Mouse (Mus musculus) thymus, adult 18-20 months (tissue): ENCODE data around the gene Kif6.

Experiments
- DNase-seq, 2 experiments: peaks; one replicate each; pipeline ENCODE4 v3.0.0; 2022; ENCODE audit warnings: mixed read lengths in 2 of 2

Kif6 gene

DNA sequence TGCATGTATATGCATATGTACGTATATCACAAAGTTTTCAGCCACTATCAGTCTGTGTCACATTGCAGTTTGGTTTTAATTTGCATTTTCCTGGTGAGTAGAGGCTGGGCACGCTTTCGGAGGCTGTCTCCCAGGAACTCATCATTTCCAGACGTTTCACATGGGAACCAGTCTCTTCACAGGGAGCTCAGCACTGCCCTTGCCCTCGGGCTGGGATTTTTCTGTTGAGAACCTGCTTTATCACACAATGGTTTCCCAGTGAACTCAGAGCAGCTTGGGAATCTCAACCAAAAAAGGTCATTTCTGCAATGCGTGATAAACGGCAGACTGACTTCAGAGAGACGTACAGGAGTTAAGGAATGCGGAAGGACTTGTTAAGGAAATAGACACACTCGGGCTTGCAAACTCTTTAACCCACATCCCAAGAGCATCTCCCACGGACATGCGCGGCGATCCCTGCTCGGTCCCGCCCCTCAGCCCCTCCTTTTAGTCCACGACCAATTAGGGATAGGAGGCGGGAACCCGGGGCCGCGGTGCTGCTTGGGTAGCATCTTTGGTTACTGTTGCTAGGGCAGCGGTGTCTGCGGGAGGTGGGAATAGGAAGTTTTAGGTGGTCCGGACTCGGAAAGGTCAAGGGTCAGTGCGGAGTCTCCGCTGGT is at the start of gene Kif6:
Kif6 (plus strand) TSS at position 560 of the 659 bp plus-strand sequence.
- DNase-seq: peak; percentile 16 to 26

DNA sequence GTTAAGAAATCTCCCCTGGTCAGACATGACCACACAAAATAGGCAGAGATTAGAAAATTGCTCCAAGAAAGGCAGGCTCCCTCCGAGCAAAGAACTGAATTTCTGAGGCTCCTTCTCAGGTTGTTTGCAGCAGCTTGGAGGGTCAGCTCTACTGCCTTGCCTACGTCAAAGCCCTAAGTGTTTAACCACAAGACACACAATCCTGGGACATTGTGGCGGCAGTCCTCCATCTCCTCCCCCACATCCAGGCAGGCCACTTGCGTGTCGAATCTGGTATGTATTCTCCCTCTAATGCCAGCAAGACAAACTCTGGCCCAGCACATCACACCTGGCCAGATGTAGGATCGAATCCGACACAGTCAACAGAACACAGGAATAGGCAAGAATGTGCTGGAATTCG is 46.2 kb upstream of the Kif6 start:
- no peak for DNase-seq

DNA sequence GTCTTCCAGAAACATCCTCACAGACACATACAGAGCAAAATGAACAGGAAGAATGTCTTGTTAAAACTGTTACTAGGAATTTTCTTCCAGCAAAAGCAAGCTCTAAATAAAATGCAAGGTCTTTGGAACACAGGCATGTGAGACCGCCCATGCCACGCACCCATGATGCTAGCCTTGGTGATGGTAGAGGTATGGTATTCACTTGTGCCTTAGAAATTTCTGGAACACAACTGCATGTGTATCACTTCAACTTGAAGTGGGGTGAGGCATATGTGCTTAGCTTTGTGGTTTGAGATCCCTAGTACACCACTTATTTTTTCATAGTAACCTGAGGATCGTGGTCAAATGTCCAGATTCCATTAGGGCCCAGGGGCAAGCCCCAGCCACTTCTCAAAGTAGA is 37.6 kb upstream of the Kif6 start:
- no peak for DNase-seq

DNA sequence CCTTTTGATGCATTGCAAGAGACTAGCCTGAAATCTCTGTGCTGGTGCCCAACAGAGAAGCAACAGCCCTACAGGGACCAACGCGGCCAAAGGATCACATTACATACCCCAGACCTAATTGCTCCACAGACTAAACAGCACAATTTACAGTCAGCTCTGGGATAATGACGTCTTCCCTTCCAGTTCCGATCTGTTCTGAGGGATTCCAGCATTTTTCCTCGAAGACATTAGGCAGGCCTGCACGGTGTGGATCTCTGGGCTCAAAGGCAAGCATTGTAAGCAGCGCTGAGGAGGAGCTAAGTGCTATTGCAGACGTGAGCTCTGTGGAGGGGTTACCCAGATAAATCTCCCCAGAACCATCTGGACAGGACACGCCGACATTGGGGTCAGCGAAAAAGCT is 32.5 kb upstream of the Kif6 start:
- DNase-seq: no peak

DNA sequence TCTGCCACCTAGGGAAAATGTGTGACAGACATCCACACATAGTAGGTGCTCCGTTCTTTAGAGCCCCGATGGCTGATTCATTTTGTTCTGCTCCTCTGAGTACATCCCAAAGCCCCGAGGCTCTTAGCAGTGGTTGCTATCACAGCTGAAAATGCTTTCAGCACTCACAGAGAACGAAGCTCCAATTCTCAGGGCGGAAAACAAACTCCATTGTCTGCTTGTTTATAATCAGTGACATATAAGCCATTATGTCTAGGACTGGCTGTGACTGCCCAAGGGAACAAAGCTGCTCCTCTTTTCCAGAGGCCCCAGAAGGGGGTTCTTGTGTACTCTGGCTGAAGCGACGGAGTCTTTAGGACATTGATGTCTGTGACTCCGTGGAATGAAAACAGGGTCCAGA is 24.9 kb upstream of the Kif6 start:
- no peak for DNase-seq

DNA sequence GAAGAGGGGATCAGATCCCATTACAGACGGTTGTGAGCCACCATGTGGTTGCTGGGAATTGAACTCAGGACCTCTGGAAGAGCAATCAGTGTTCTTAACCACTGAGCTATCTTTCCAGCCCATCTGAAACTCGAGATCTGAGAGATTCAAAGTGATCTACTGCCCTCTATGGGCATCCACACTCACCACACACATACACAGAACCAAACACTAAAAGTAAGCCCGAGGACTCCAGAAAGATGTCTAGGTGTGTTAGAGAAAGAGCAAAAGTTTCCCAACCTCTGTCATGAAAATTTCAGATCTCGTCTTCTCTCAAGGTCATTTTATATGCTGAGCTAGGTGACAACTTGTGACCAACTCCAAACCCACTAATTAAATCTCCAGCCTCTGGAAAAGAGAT is 9.5 kb upstream of the Kif6 start:
- DNase-seq: no peak

DNA sequence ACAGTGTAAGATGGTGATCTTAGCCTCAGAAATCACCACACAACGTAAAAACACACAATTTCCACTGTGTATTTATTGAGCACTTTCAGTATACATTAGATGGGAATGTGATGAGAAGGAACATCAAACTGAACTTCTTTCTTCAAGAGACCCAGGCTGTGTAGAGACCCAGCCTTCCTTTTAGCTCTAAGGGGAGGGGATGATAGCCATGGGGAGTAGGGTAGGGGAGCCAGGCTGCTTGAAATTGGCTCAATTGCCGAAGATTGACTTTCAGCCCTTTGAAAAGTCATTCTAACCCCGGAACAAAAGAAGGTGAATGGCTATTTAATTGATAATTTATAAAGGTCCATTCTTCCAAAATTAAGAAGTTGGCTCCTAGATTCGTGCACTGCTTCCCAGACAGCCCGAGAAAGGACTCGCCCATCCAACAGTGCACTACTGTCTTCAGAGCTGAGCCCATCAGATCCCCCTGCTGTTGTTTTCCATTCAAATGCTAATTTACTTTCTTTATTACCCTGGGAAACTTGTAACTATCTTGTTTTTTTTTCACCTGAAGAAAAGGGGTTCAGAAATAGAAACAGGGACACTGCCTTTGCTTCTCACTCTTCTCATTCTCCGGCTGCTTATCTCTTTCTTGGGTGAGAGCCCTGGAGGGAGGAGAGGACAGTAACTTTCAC is 7.4 kb upstream of the Kif6 start:
- DNase-seq: no peak

DNA sequence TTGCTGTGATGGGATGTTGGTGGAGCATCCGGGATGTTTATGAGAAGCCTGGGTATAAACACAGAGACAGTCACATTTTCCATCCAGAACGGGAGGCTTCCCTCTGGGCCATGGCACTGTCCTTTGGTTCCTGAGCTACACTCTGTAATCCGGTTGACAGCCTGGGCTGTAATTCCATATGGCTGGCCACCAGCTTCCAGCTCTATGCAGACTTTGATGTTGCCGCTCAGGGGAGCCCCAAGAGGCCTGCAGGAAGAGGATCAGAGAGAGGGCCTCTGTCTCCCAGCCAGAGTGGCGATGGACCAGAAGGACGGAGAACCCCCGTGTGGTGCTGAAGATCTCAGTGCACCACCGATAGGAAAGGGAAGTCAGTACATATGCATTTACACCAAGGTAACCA is 4.6 kb upstream of the Kif6 start:
- DNase-seq: no peak

DNA sequence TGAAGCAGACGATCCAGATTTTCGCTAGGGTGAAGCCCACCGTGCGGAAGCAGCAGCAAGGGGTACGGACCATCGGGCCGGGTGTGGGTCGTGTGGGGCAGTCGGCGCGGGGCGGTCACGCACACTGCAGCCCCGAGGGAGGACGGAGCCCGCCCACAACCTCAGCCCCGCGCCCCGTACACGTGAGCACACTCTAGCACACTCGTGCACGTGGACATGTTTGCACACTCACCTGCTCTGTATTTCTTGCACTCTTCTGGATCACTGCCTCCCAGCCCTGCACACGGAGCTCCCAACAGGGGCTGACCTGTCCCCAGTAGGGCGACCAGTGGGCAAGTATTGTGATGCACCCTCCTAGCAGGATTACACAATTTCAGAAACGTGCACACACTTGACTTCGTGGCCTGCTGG is 310 bp downstream of the Kif6 start:
- DNase-seq: no peak

DNA sequence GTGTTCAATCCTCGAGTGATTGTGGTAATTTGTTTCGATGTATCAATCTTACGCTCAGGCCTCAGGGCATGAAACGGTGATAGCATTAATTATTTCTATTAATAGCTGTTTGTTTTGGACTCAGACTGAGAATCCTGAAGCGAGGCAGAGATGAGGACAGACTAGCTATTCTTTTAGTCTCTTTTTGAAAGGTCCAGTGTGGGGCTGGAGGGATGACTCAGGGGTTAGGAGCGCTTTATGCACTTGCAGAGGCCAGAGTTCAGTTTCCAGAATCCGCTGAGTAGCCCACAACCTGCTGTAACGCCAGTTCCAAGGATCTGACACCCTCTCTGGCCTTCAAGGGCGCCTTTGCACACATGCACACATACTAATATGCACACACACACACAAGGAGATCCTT is 9.6 kb downstream of the Kif6 start:
- no peak for DNase-seq

DNA sequence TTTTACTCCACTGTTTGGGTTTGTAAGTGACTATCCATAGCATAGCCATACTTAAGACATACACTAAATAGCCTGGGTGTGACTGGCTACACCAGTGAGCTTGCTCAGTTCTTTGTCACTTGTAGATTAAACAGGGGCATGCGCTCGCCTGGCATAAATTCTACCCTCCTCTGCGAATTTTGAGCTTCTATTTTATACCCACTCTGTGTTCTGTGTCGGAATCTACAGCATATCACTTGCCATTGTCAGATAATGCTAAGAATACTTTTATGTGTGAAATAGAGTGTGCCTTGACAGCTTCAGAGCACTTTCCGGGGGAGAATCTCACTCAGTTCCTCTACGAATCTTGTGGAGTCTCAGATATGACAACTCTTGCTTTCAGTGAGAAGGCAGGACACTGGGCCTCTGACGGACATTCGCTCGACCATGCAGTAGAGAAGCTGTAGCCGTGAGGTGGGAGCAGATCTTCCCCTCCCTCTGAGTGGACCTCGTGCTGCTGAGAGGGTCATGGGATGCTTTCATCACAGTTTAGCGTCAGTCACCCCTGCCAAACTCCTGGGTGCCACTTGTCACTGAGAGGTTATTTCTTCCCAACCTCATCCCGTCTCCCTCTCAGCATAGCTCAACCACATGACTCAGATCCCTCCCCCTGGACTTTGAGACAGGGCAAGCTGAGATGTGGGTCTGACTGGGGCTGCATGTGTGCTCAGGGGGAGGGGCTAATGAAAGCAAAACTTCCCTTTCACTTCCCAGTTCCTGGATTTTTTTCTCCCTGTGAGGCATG is 12.3 kb downstream of the Kif6 start:
- no peak for DNase-seq

DNA sequence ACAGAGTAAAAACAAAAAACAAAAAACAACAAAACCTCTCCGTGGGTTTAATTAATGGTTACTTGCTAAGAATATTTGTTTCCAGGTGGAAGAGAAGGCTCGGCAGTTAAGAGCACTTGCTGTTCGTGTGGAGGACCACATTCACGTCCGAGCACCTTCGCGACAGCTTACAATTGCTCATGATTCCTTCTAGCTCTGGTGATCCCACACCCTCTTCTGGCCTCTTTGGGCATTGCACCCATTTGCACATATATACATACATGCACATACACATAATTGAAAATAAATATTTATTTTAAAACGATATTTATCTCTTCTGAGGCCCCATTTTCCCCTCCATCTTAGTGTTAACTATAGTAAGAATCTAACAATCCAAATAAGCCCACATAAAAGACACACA is 13.9 kb downstream of the Kif6 start:
- DNase-seq: no peak

DNA sequence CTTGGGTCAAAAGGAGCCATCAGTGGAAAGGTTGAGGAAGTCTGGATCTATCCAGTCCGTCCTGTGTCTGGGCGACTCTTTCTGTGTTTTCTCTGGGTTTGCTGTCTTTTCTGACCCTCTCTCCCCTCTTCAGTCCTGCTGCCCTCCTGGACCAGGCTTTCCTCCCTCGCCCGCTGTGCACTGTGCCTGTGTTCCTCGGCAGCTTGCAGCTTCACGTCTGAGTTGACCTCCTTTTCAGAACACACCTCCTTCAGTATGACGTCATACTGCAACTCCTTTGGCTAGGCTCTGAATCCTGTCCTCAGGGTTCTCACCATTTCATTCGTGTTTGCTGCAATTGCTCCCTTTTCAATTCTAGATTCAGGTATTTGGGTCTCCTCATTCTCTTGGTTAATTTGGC is 18.1 kb downstream of the Kif6 start:
- DNase-seq: no peak

DNA sequence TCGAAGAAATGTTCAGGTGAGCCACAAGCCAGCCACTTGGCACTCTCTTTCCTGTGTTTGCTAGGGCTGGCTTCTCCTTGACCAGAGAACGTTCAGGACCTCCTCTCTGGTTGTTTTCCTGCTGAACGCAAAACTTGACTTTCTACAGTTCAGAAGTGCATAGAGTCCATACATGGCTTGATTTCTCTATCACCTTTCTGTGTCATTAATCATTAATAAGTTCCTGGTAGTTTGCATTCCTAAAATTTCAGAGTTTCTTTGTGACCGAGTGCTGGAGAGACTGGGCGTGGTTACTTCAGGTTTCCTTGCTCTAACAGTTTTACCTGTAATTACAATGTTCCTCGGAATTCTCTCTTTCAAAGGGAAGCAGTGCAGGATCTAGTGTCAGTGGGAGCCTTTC is 27.0 kb downstream of the Kif6 start:
- no peak for DNase-seq

DNA sequence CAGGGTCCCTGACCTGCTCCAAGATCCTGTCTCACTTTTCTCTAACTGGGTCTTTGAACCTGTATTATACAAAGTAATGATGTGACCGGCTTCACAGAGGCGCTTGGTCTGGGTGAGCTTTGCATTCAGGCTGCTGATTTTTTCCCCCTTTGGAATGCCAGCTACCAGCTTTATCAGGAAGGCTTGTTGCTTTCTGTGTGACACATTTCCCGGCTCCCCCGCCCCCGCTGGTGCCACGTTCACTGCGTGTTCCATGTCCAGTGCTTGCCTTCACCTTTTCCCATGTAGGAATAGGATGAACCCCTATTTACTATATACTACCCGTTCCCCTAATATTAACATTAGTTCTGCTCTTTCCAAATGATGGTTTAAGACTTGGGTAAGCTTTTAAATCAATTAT is 27.4 kb downstream of the Kif6 start:
- DNase-seq: no peak

DNA sequence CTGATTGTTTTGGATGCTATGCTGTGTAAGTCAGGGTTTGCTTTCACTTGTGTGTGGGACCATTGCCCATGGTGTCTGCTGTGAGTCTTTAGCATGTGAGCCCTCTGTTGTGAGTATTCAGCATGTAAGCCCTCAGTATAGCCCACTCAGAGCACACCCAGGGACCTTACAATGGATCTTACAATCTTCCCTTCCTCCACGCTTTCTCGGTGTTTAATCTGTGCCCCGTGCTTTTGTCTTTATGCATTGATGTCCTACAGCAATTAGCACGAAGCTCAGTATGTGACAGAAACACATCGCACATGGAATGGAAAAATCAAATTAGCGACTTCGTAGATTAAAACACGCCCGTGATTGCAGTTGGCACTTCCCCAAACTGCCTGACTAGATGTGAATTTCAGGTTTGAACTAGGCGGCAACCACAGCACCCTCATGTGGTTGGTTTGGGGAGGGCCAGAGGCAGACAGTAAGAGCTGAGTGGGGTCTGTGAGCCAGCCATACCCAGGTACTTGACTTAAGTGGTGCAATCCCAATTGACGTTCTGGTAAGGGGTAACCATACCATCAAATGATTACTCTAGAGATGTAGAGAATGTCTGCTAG is 28.1 kb downstream of the Kif6 start:
- DNase-seq: no peak

DNA sequence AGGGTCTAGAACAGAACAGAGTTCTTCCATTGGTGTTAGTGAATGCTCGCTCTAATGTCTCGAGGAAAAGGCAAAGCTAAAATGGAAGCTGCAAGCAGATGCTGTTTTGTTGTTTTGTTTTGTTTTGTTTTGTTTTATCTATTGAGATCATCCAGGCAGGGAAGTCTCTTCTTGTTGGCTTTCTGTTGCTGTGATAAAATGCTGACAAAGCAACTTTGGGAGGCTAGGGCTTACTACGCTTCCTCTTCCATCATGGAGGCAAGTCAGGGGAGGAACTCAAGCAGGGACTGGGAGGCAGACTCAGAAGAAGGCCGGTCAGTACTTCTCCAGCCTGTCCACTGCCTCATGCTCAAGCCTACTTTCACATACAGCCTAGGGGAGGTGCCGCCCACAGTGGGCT is 31.3 kb downstream of the Kif6 start:
- no peak for DNase-seq

DNA sequence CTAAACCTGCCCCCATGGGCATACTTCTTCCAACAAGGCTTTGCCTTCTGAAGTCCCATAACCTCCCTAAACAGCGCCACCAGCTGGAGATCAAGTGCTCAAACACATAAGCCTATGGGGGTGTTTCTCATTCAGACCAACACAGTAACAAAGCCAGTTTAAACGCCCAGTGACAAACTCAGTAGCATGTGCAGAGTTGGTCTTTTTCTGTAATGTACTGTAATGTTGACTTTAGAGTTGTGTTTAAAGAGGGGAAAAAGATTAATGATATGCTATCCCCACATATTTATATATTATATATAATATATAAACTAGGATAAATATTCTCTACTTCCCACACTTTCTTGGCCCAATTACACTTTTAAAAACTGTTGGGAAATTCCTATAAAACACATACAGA is 34.0 kb downstream of the Kif6 start:
- no peak for DNase-seq

DNA sequence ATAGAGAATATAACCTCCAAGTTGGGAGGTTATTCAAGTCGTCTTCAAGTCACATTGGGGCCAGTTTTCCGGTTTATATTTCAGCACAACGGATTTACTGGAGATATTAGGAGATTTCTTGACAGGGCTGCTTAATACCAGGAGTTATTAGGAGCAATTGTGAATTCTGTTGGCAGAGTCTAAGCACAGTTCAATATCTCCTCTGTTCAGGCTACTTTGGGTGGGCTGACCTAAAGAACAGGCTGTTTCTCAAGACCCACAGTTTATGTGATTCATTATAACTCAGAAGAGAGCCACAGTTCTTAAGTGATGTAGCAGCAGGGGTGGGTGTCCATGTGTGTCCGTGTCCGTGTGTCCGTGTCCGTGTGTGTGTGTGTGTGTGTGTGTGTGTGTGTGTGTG is 34.5 kb downstream of the Kif6 start:
- DNase-seq: no peak

DNA sequence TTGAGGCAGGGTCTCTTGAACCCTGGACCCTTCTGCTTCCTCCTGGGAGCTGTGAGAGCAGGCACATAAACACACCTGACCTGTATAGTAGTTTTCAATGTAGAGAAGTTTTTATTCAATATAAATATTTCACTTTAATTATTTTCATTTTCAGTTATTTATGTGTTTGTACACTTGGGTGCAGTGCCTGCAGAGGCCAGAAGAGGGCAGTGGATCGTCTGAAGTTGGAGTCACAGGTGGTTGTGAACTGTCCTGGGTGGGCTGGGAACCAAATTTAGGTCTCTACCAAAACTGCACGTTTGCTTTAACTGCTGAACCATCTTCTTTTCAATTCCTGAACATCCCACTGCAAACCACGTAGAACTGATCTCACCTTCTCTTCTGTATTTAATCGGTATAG is 35.4 kb downstream of the Kif6 start:
- no peak for DNase-seq

DNA sequence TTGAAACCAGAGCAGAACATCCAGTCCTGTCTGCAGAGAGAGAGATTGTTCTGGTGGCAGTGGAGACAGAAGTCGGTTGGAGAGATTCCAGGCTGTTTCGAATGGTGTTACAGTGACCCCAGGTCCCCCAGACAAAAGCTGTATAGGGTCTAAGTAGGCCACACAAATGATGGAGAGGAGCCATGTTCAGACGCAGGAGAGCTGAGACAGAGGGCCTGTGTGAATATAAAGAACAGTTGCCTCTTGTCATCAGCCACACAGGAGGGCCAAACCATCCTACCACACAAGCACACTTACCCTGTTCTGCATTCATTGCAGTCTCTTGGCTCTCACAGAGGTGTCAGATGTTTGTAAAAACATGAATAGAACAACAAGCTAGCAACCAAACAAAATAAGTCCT is 37.4 kb downstream of the Kif6 start:
- no peak for DNase-seq

DNA sequence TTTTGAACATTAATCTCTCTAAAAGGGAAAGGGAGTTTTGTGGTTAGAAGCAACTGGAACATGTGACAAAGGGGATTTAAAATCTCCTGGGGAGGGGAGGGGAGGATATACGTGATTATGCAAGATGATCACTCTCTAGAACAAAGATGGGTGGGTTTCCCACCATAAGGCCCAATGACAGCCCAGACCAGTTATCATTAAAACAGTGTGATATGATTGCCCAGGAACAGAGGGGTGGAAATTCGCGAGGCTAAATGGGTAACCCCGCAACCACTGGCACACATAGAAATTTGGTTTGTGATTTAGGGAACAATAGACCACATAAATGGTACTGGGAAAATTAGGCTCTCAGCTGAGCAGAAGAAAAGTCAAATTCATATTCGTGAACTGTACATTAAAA is 37.9 kb downstream of the Kif6 start:
- DNase-seq: no peak

DNA sequence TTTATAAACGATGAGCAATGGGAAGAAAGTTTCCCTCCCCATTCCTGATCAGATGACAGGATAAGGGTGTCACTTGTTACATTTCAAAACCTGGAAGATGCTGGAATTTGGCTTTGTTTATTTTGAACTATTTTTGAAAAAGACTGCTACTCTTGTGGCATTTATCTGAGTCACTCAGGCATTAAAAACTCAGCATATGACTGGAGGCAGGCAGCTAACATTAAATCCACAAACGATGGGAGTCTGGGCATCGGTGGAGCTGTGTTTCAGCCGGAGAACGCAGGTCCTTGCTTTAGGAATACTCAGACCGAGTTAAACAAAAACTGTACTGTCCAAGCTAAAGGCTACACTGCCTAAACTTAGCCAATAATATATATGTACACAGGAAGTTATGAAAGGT is 46.7 kb downstream of the Kif6 start:
- no peak for DNase-seq

DNA sequence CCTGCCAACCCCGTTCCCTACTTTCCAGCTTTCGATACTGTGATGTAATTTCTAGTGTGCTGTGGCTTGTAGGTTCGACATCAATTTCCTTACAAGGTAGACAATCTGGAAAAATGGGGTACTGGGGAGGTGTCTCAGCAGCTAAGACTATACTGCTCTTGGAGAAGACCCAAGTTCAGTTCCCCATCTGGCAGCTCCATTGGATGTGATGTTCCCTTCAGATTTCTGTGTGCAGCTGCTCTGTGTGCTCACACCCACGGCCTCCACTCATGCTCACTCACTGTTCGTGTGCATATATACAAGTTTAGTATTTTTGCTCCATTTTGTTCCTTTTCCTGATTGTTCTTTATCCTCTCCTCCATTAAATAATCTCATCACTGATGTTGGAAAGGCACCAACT is 51.8 kb downstream of the Kif6 start:
- DNase-seq: no peak
